In genomic region chr9:78427362-78427781, GRCm38 (mm10) we compare ENCODE assay signal across 9 mouse cellular contexts. TPM values are rescaled to one million over a fixed set of nuclear protein-coding genes. Genes with fewer than 3 reads are reported as not detected.
DNase-seq lines count a peak whose midpoint lies in the region; ATAC-seq and TF ChIP-seq lines count a peak whose summit lies in the region.
"Had no signal": no experiment of that assay in that cellular context is flagged by ENCODE, and none has a peak within 500 bp of the region (broad histone marks: within the 10 kb centered on the region; RNA-seq: fewer than 3 reads in every experiment).

No protein-coding gene starts in this region.

- intact Hi-C loops in gastrocnemius, adult 2 months (cut with DNase I) = no loop called here
- intact Hi-C loops in gastrocnemius, postnatal 36 days (cut with DNase I) = no loop called here

- H3K9me3 ChIP-seq in embryonic facial prominence, embryonic 15.5 days (replicated peaks) = no peaks in the 10 kb centered on the region
- no peaks in the 10 kb centered on the region for H3K9me3 ChIP-seq in neural tube, embryonic 13.5 days
- H3K9me3 ChIP-seq: G1E had no signal

- H3K4me3 ChIP-seq in gastrocnemius, adult 2 months = peak overlapping the region; percentile 51
- H3K4me3 ChIP-seq in embryonic facial prominence, embryonic 15.5 days (replicated peaks) = peak overlapping the region; percentile 36
- peak overlapping the region; percentile 32 for H3K4me3 ChIP-seq in neural tube, embryonic 13.5 days

- 31% methylated on average over 27 of the region's 27 CpGs for WGBS in embryonic facial prominence, embryonic 15.5 days
- WGBS in neural tube, embryonic 13.5 days = 32% methylated on average over 26 of the region's 27 CpGs

- TF ChIP-seq CTCF in gastrocnemius, adult 2 months (IDR thresholded peaks at IDR 0.05) = no peak

- DNase-seq in gastrocnemius, adult 2 months = peak; percentile 20
- no peak for DNase-seq in gastrocnemius, postnatal 36 days
- DNase-seq in CD4-positive helper T cell, adult 2 months (ENCODE audit: low read depth, low spot score) = peak; percentile 74
- DNase-seq in liver = peak; percentile 51
- no peak for DNase-seq in adrenal gland, postnatal 4 days (ENCODE audit: low spot score in 2 of 2)
- DNase-seq in frontal cortex, postnatal 14 days (ENCODE audit: low spot score in 2 of 2) = no peak

- H3K4me1 ChIP-seq in embryonic facial prominence, embryonic 15.5 days = no peaks in the 10 kb centered on the region
- H3K4me1 ChIP-seq in neural tube, embryonic 13.5 days (replicated peaks) = 0 out of 2 replicates have a peak, but pooled peaks cover 5% of the 10 kb centered on the region

- H3K27me3 ChIP-seq in embryonic facial prominence, embryonic 15.5 days = no peaks in the 10 kb centered on the region
- no peaks in the 10 kb centered on the region for H3K27me3 ChIP-seq in neural tube, embryonic 13.5 days

- H3K36me3 ChIP-seq in embryonic facial prominence, embryonic 15.5 days = no peaks in the 10 kb centered on the region
- H3K36me3 ChIP-seq in neural tube, embryonic 13.5 days = no peaks in the 10 kb centered on the region
- H3K36me3 ChIP-seq: G1E had no signal

- peak overlapping the region; percentile 57 for H3K4me2 ChIP-seq in embryonic facial prominence, embryonic 15.5 days (replicated peaks)
- H3K4me2 ChIP-seq in neural tube, embryonic 13.5 days = peak overlapping the region; percentile 58

- no peak for ATAC-seq in embryonic facial prominence, embryonic 15.5 days (ENCODE audit: insufficient number of reproducible peaks, low FRiP score, low TSS enrichment, low read depth)
- no peak for ATAC-seq in neural tube, embryonic 13.5 days (ENCODE audit: low read depth)

- no peak overlapping the region for H3K27ac ChIP-seq in gastrocnemius, adult 2 months
- no peak overlapping the region for H3K27ac ChIP-seq in embryonic facial prominence, embryonic 15.5 days (replicated peaks)
- no peak overlapping the region for H3K27ac ChIP-seq in neural tube, embryonic 13.5 days (replicated peaks)

- no peak overlapping the region for H3K9ac ChIP-seq in embryonic facial prominence, embryonic 15.5 days
- H3K9ac ChIP-seq in neural tube, embryonic 13.5 days = peak overlapping the region; percentile 49; the same call in 1 of the 2 replicates

RNA-seq across cellular contexts. Expression of gene Cgas, which starts 15.7 kb away (rescaled TPM):
- total RNA-seq in gastrocnemius, adult 2 months (2021) = under 1 TPM; 0.08 to 0.11 TPM
- under 1 TPM in 1 of 2 experiments, not detected in 1; 0.17 TPM for total RNA-seq in gastrocnemius, postnatal 36 days (2021)
- 2.5 and 3.3 TPM in 2 replicates for polyA plus RNA-seq in embryonic facial prominence, embryonic 15.5 days (2015; fragmentation: Nextera tagmentation; extraction: Ambion mirVana)
- polyA plus RNA-seq in neural tube, embryonic 13.5 days (2015; fragmentation: Nextera tagmentation; extraction: Ambion mirVana) = 0.64 and 0.85 TPM in 2 replicates
- 1 to 10 TPM; 1.6 to 1.7 TPM for total RNA-seq in adrenal gland, postnatal 4 days (2021)

RNA-seq across cellular contexts. Expression of gene Mto1, which starts 20.6 kb away (rescaled TPM):
- total RNA-seq in gastrocnemius, adult 2 months (2021) = 10 to 100 TPM; 19.8 to 22.0 TPM
- total RNA-seq in gastrocnemius, postnatal 36 days (2021) = 10 to 100 TPM; 17.6 to 21.4 TPM
- polyA plus RNA-seq in embryonic facial prominence, embryonic 15.5 days (2015; fragmentation: Nextera tagmentation; extraction: Ambion mirVana) = 21.2 and 23.6 TPM in 2 replicates
- polyA plus RNA-seq in neural tube, embryonic 13.5 days (2015; fragmentation: Nextera tagmentation; extraction: Ambion mirVana) = 26.6 and 28.4 TPM in 2 replicates
- 10 to 100 TPM; 25.4 to 27.7 TPM for total RNA-seq in adrenal gland, postnatal 4 days (2021)

RNA-seq across cellular contexts. Expression of gene Gm17324, which starts 21.2 kb away (rescaled TPM):
- total RNA-seq in gastrocnemius, adult 2 months (2021) = not detected
- total RNA-seq in gastrocnemius, postnatal 36 days (2021) = not detected
- polyA plus RNA-seq in embryonic facial prominence, embryonic 15.5 days (2015; fragmentation: Nextera tagmentation; extraction: Ambion mirVana) = 0.88 and 1.1 TPM in 2 replicates
- polyA plus RNA-seq in neural tube, embryonic 13.5 days (2015; fragmentation: Nextera tagmentation; extraction: Ambion mirVana) = 1.3 and 1.5 TPM in 2 replicates
- under 1 TPM; 0.34 to 0.79 TPM for total RNA-seq in adrenal gland, postnatal 4 days (2021)
- total RNA-seq: G1E had no signal

RNA-seq across cellular contexts. Expression of gene Ddx43, which starts 31.8 kb away (rescaled TPM):
- total RNA-seq in gastrocnemius, adult 2 months (2021) = not detected
- total RNA-seq in gastrocnemius, postnatal 36 days (2021) = not detected
- 0.20 and 0.28 TPM in 2 replicates for polyA plus RNA-seq in embryonic facial prominence, embryonic 15.5 days (2015; fragmentation: Nextera tagmentation; extraction: Ambion mirVana)
- 0.18 and 0.25 TPM in 2 replicates for polyA plus RNA-seq in neural tube, embryonic 13.5 days (2015; fragmentation: Nextera tagmentation; extraction: Ambion mirVana)
- under 1 TPM; 0.14 to 0.17 TPM for total RNA-seq in adrenal gland, postnatal 4 days (2021)
- polyA plus RNA-seq: G1E had no signal

RNA-seq across cellular contexts. Expression of gene Ooep, which starts 48.8 kb away (rescaled TPM):
- total RNA-seq in gastrocnemius, adult 2 months (2021) = not detected
- total RNA-seq in gastrocnemius, postnatal 36 days (2021) = not detected
- polyA plus RNA-seq in embryonic facial prominence, embryonic 15.5 days (2015; fragmentation: Nextera tagmentation; extraction: Ambion mirVana) = 2.0 and 2.2 TPM in 2 replicates
- 2.6 and 4.6 TPM in 2 replicates for polyA plus RNA-seq in neural tube, embryonic 13.5 days (2015; fragmentation: Nextera tagmentation; extraction: Ambion mirVana)
- under 1 TPM; 0.20 to 0.50 TPM for total RNA-seq in adrenal gland, postnatal 4 days (2021)
- total RNA-seq: G1E had no signal
- polyA plus RNA-seq: G1E had no signal

Comparison
In these comparisons a context has a peak if more than half of its experiments do, and no peak if none do; other contexts are left out.
1. DNase-seq: peak in gastrocnemius, adult 2 months (single experiment), CD4-positive helper T cell, adult 2 months (single experiment) and liver (single experiment); none in gastrocnemius, postnatal 36 days (0 of 2), adrenal gland, postnatal 4 days (0 of 2) and frontal cortex, postnatal 14 days (0 of 2).
2. Peak in every context shown above with its lines, with median percentiles within 50 percentile points of each other: H3K4me3 ChIP-seq.